In genomic region chrX:50619919-50620318, GRCm38 (mm10) we compare ENCODE assay signal across 9 mouse cellular contexts.
DNase-seq lines count a peak whose midpoint lies in the region; ATAC-seq and TF ChIP-seq lines count a peak whose summit lies in the region.
"Had no signal": no experiment of that assay in that cellular context is flagged by ENCODE, and none has a peak within 500 bp of the region (broad histone marks: within the 10 kb centered on the region; RNA-seq: fewer than 3 reads in every experiment).

No protein-coding gene starts in this region.

- H3K9me3 ChIP-seq in kidney, embryonic 16.5 days (ENCODE audit: low read length) = no peaks in the 10 kb centered on the region
- no peaks in the 10 kb centered on the region for H3K9me3 ChIP-seq in embryonic facial prominence, embryonic 14.5 days (ENCODE audit: control insufficient read depth, low read length)
- H3K9me3 ChIP-seq: neural tube, embryonic 12.5 days had no signal

- no peak for DNase-seq in kidney, adult 2 months
- peak; percentile 72 for DNase-seq in MEL-GATA-1-ER (ENCODE audit: extremely low read depth, low read depth)
- peak; percentile 82 for DNase-seq in embryonic facial prominence, embryonic 14.5 days (ENCODE audit: low spot score)
- DNase-seq in induced T-regulatory cell, adult 2 months (ENCODE audit: low read depth) = peak; percentile 18
- peak; percentile 88 for DNase-seq in retina, postnatal 1 day

- no peak overlapping the region for H3K9ac ChIP-seq in kidney, embryonic 16.5 days (replicated peaks; ENCODE audit: low read length)
- no peak overlapping the region for H3K9ac ChIP-seq in embryonic facial prominence, embryonic 14.5 days (ENCODE audit: low read depth, low read length)
- H3K9ac ChIP-seq: neural tube, embryonic 12.5 days had no signal

- 0 out of 2 replicates have a peak, but pooled peaks cover 3% of the 10 kb centered on the region for H3K4me1 ChIP-seq in kidney, embryonic 16.5 days (ENCODE audit: insufficient read depth, low read length)
- H3K4me1 ChIP-seq in kidney, adult 2 months (ENCODE audit: control insufficient read depth, insufficient read depth, low read length) = no peaks in the 10 kb centered on the region
- no peaks in the 10 kb centered on the region for H3K4me1 ChIP-seq in embryonic facial prominence, embryonic 14.5 days (ENCODE audit: control insufficient read depth, insufficient read depth, low read length)
- H3K4me1 ChIP-seq: neural tube, embryonic 12.5 days had no signal

- H3K27me3 ChIP-seq in kidney, embryonic 16.5 days (ENCODE audit: insufficient read depth, low read length) = no peaks in the 10 kb centered on the region
- no peaks in the 10 kb centered on the region for H3K27me3 ChIP-seq in kidney, adult 2 months (replicated peaks; ENCODE audit: control insufficient read depth, insufficient read depth, low read length)
- no peaks in the 10 kb centered on the region for H3K27me3 ChIP-seq in embryonic facial prominence, embryonic 14.5 days (replicated peaks; ENCODE audit: control insufficient read depth, insufficient read depth, low read length)
- H3K27me3 ChIP-seq: neural tube, embryonic 12.5 days had no signal

- no peak overlapping the region for H3K4me2 ChIP-seq in kidney, embryonic 16.5 days (replicated peaks; ENCODE audit: low read depth, low read length)
- no peak overlapping the region for H3K4me2 ChIP-seq in embryonic facial prominence, embryonic 14.5 days (ENCODE audit: low read depth, low read length)
- H3K4me2 ChIP-seq: neural tube, embryonic 12.5 days had no signal

- no peak for TF ChIP-seq POLR2A in kidney, adult 2 months (IDR thresholded peaks at IDR 0.05; ENCODE audit: low read depth, low read length)

- TF ChIP-seq CTCF in kidney, adult 2 months (conservative IDR thresholded peaks at IDR 0.05; ENCODE audit: insufficient read depth, insufficient read length, low read depth, low read length) = no peak

- WGBS in kidney, embryonic 16.5 days = 51% methylated on average over 9 of the region's 9 CpGs
- 88% methylated on average over 9 of the region's 9 CpGs for WGBS in kidney, adult 2 months
- WGBS in embryonic facial prominence, embryonic 14.5 days = 48% methylated on average over 9 of the region's 9 CpGs

- no peak overlapping the region for H3K4me3 ChIP-seq in kidney, embryonic 16.5 days (ENCODE audit: low read length)
- H3K4me3 ChIP-seq in kidney, adult 2 months (ENCODE audit: insufficient read depth, low read depth, low read length) = no peak overlapping the region
- no peak overlapping the region for H3K4me3 ChIP-seq in embryonic facial prominence, embryonic 14.5 days (ENCODE audit: low read depth, low read length)
- H3K4me3 ChIP-seq: neural tube, embryonic 12.5 days had no signal

- peak overlapping the region; percentile 34; the same call in 1 of the 2 replicates for H3K27ac ChIP-seq in kidney, embryonic 16.5 days (ENCODE audit: low read length)
- no peak overlapping the region for H3K27ac ChIP-seq in kidney, adult 2 months (ENCODE audit: insufficient read depth, low read depth, low read length)
- H3K27ac ChIP-seq in embryonic facial prominence, embryonic 14.5 days (replicated peaks; ENCODE audit: low read depth, low read length) = peak overlapping the region; percentile 48
- H3K27ac ChIP-seq: neural tube, embryonic 12.5 days had no signal

- H3K36me3 ChIP-seq in kidney, embryonic 16.5 days (ENCODE audit: insufficient read depth, low read length) = peaks cover 21% of the 10 kb centered on the region
- H3K36me3 ChIP-seq in kidney, adult 2 months (ENCODE audit: control insufficient read depth, insufficient read depth, low read length) = no peaks in the 10 kb centered on the region
- H3K36me3 ChIP-seq in embryonic facial prominence, embryonic 14.5 days (ENCODE audit: control insufficient read depth, insufficient read depth, low read length) = no peaks in the 10 kb centered on the region
- H3K36me3 ChIP-seq: neural tube, embryonic 12.5 days had no signal

- ATAC-seq in kidney, embryonic 16.5 days (ENCODE audit: low FRiP score, low TSS enrichment) = peak; percentile 49; the same call in 1 of the 2 replicates
- no peak; the same call in 1 of the 2 replicates for ATAC-seq in embryonic facial prominence, embryonic 14.5 days (ENCODE audit: low read depth)
- ATAC-seq in megakaryocyte, adult 5-6 weeks (ENCODE audit: poor library complexity, severe bottlenecking) = peak; percentile 35
- no peak for ATAC-seq in inflammation-experienced regulatory T-cells, adult 6 months

Comparison
In these comparisons a context has a peak if more than half of its experiments do, and no peak if none do; other contexts are left out.
1. ATAC-seq: peak in kidney, embryonic 16.5 days (single experiment) and megakaryocyte, adult 5-6 weeks (single experiment); none in embryonic facial prominence, embryonic 14.5 days (single experiment) and inflammation-experienced regulatory T-cells, adult 6 months (single experiment).